Mouse (Mus musculus) brain, embryonic 18.5 days (tissue): ENCODE measurements at regions not wholly inside any gene's neighbourhood (a gene's known extent, or its start where the extent isn't known, plus 50 kb on each side); places are given as distances from the start of the nearest gene placed in this dataset.
A peak's percentile ranks its signal among the peaks of the same experiment; 100 is the strongest.

Source experiments
- DNase-seq: peaks from one replicate; pipeline ENCODE4 v3.0.0-alpha.2; 2012; ENCODE audit warnings: low read depth, low spot score

DNA sequence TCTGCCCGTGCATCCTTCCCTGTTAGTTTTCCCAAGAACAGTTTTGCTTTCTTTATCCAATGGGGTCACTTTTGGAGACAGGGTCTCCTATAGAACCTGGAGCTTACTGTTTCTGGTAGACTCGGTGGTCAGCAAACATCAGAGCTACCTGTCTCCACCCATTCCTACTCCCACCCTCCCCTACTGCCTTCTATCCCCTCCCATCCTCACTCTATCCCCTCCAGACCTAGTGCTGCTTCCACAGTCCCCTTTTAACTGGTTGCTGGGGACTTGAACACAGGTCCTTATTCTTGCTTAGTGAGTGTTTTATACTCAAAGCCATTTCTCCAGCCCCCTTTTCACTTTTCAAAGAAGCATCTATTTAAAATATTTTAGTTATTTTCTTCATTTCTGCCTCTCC, 189.4 kb upstream of the Fat4 start:
- DNase-seq, result no peak

GRCm38 (mm10) chr3:38695836-38696235, 190.9 kb upstream of the Fat4 start:
- DNase-seq, result no peak

- no peak for DNase-seq
Measured at GRCm38 (mm10) chr3:38692768-38693167, 194.0 kb upstream of the Fat4 start.

GRCm38 (mm10) chr3:38684247-38684991, 199.8 kb upstream of the Ankrd50 start:
- DNase-seq, result no peak

- DNase-seq, result peak; percentile 32
Measured at GRCm38 (mm10) chr3:38663670-38664494, 179.2 kb upstream of the Ankrd50 start.

- DNase-seq, result no peak
Measured at GRCm38 (mm10) chr3:38663023-38663422, 178.4 kb upstream of the Ankrd50 start.

- no peak for DNase-seq
Measured at GRCm38 (mm10) chr3:38656790-38657189, 172.1 kb upstream of the Ankrd50 start.

GRCm38 (mm10) chr3:38653928-38654327, 169.3 kb upstream of the Ankrd50 start:
- no peak for DNase-seq

GRCm38 (mm10) chr3:38652985-38653685, 168.5 kb upstream of the Ankrd50 start:
- DNase-seq, result no peak

DNA sequence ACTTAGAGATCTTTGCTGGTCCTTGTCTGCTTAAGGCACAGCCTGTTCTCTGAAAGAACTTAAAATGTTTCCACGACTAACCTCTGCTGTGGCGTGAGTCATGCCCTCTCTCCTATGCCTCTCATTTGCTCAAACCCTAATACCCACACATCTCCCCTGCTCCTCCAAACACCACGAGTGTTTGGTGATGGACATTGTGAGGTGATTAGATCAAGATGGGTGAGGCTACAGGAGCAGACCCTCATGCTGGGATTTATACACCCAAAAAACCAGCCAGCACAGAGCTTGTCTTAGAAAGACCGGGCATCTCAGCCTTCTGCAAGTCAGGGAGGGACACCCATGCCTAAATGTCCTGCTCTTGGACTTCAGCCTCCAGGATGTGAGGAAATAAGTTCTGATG, 165.5 kb upstream of the Ankrd50 start:
- no peak for DNase-seq

DNA sequence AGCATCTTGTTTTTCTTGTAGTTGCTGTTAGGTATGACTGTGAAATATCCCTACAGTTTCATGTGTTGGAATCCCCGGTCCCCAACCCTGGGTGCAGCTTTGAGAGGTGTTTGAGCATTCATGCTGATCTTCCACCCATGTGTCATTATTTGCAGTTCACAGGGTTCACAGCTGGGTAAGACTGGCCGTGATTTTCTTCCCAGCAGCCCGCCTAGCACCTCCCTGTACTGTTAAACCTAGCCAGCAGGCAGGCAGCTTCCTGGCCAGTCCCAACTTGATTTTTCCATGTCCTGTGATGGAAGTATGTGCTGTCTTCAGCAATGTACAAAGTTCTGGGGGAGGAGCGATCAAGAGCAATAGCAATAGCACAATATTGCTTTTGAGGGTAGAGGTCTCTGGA, 164.0 kb upstream of the Ankrd50 start:
- no peak for DNase-seq

GRCm38 (mm10) chr3:38647737-38648330, 163.2 kb upstream of the Ankrd50 start:
- DNase-seq, result no peak

DNA sequence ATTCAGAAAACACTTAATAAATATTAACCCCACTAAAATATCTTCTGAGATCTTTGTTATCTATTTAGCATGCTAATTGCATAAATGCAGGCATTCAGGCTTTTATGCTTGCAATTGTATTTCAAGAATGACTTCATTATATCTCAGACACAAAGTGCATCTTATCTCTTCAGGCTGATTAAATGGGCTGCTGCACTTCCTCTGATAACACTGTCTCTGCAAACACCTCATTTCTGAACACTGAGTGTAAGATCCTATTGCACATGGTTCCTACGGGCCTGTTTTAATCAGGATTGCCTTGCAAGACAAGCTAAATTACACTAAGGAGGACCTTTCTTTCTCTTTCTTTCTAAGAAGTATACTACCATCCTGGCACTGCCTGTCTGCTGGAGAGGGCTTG, 157.1 kb upstream of the Ankrd50 start:
- no peak for DNase-seq

DNA sequence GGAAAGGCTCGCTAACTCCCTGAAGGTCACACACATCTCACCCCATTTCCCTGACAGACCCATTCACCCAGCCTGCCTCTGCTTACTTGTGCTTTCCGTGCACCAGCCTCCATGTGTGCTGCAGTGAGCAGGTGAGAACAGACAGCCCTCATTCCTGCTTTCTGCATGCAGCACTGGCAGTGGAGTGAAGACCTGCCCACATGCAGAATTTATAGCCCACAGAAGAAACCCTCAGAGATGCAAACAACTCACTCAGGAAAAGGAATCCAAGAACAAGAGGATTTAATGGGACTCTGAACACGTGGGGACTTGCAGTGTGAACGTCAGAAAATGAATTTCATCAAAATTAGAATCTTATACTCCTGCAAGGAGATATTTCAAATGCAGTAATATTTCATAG, 152.2 kb upstream of the Ankrd50 start:
- no peak for DNase-seq

DNA sequence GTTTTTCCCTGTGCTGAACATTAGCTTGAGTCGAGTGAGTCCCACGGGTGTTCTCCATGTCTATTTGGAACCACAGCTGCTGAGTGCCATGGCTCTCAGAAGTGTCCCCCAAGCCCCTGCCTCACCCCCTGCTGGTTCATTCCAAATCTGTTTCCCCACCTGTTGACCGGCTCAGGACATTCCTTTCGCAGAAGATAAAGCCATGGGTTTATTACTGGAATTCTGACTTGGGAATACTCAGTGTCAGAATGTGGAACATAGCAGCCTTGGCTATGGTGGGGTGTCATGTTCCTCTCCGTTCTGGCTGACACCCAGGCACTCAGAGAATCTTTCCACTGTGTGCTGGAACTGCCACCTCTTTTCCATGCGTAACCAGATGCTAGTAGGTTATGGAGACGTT, 148.7 kb upstream of the Ankrd50 start:
- DNase-seq, result no peak

GRCm38 (mm10) chr3:38625575-38626184, 141.0 kb upstream of the Ankrd50 start:
- DNase-seq, result no peak

DNA sequence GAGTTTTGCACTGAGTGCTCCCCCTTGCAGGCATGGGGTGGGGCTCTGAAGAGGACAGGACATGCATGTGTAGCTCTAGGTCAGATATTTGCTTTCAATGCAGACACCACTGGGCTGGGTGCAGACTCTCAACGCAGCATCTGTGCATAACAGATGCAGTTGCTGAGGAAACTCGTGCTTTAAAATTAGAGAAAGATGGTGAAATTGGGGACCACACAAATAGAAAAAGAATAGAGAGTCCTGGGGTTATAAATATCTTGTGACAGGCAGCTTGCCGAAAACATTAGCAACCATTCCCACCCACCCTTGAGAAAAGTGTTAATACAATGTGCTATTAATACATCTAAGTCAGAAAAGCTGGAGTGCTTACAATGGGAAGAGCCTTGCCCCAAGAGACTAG, 133.3 kb upstream of the Ankrd50 start:
- DNase-seq, result no peak

DNA sequence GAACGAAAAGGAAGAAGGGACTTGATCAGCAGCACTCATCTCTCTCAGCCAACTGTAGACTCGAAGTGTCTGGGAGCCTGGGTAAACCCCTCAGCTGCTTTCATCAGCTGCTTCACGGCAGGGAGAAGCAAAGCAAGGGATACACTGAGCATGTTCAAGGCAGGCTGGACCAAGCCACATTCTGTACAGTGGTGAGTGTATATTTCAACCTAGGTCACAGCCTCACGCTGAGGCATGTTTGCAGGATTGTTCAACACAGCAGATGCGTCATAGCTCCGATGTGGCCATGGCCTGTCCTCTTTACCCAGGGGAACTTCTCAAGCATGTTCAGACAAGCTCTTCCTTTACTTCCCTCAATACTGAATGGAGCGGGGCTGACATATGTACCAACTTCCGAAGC, 132.6 kb upstream of the Ankrd50 start:
- DNase-seq, result no peak

GRCm38 (mm10) chr3:38613706-38614105, 129.1 kb upstream of the Ankrd50 start:
- no peak for DNase-seq

DNA sequence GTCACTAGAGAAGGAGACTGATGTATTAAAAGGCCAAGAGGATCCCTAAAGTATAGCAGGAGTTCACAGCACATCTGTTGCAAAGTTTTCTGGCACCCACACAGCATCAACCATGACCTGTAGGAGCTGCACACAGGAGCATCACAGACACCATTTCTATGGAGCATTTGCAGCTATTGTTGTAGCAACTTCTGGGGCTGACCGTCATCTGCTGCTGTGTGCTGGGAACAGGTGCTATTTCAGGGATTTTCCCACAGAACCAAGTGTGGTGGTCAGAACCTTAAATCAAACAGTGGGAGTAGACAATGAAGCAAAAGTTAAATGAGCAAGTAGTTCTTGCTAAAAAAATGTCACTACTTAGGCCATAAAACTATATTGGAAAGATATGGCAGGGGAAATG, 106.9 kb upstream of the Ankrd50 start:
- no peak for DNase-seq

- DNase-seq, result no peak
Measured at GRCm38 (mm10) chr3:38588966-38589365, 104.3 kb upstream of the Ankrd50 start.

DNA sequence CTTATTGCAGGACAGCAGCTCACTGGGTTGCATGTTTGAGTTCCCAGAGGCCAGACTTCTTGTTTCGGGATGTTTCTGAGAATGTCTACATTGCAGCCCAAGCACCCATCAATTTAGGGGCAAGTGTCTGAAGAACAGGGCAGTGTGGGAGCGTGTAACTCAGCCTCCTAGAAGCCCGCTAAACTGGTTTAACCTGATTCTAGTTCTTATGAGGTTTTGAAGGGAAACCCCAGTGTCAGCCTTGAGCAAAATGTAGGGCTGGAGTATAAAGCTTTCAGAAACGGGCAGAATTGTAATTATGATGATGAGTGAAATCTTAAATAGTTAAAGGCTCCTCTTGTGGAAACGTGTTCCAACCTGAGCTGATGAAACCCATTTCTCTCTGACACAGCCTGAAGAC, 100.9 kb upstream of the Ankrd50 start:
- DNase-seq, result no peak
